31 mouse cellular contexts compared by ENCODE assay signal in genomic region chr2:49510832-49511231, GRCm38 (mm10). TPM values are rescaled to one million over a fixed set of nuclear protein-coding genes. Genes with fewer than 3 reads are reported as not detected.
DNase-seq lines count a peak whose midpoint lies in the region; ATAC-seq and TF ChIP-seq lines count a peak whose summit lies in the region.
"Had no signal": no experiment of that assay in that cellular context is flagged by ENCODE, and none has a peak within 500 bp of the region (broad histone marks: within the 10 kb centered on the region; RNA-seq: fewer than 3 reads in every experiment).

No protein-coding gene starts in this region.

- peak; percentile 35; the same call in 1 of the 2 replicates for ATAC-seq in embryonic facial prominence, embryonic 12.5 days (ENCODE audit: insufficient number of reproducible peaks, insufficient read depth, low FRiP score, low TSS enrichment)
- no peak for ATAC-seq in hindbrain, embryonic 13.5 days (ENCODE audit: low FRiP score)
- ATAC-seq in hindbrain, postnatal 0 days: no peak
- peak; percentile 42; the same call in 1 of the 2 replicates for ATAC-seq in midbrain, embryonic 15.5 days (replicated peaks)
- no peak for ATAC-seq in midbrain, embryonic 11.5 days (ENCODE audit: low FRiP score)
- ATAC-seq in neural tube, embryonic 14.5 days (ENCODE audit: low read depth): no peak
- ATAC-seq: activated CD4-positive, CD25-positive, alpha-beta regulatory T cell, adult 4 months; inflammation-experienced regulatory T-cells, adult 6 months; lung, postnatal 0 days had no signal

- H3K9ac ChIP-seq in embryonic facial prominence, embryonic 12.5 days: no peak overlapping the region
- no peak overlapping the region for H3K9ac ChIP-seq in hindbrain, embryonic 13.5 days
- H3K9ac ChIP-seq in hindbrain, postnatal 0 days (replicated peaks; ENCODE audit: low read length): no peak overlapping the region
- H3K9ac ChIP-seq in midbrain, embryonic 15.5 days: no peak overlapping the region
- no peak overlapping the region for H3K9ac ChIP-seq in midbrain, embryonic 11.5 days (ENCODE audit: low read length)
- H3K9ac ChIP-seq in neural tube, embryonic 14.5 days (replicated peaks; ENCODE audit: low read depth, low read length): no peak overlapping the region
- H3K9ac ChIP-seq: embryonic facial prominence, embryonic 15.5 days; heart, embryonic 13.5 days; limb, embryonic 15.5 days; liver, embryonic 13.5 days had no signal

- no peak for DNase-seq in embryonic facial prominence, embryonic 10.5 days (ENCODE audit: low spot score)
- no peak for DNase-seq in hindbrain, postnatal 0 days (ENCODE audit: low spot score)
- DNase-seq in midbrain, embryonic 11.5 days (ENCODE audit: low spot score, missing footprints): no peak
- no peak for DNase-seq in adrenal gland, postnatal 14 days
- DNase-seq: adrenal gland, adult 2 months; cerebellum, adult 11 months; cerebellum, adult 9-10 months; cerebellum, postnatal 36 days; gastrocnemius, postnatal 10 days; heart, postnatal 10 days; kidney, adult 18-20 months; kidney, postnatal 36 days; liver, embryonic 13.5 days; lung, adult 18-20 months; lung, postnatal 4 days; right cerebral cortex, postnatal 14 days; thymus, postnatal 4 days had no signal

- no peaks in the 10 kb centered on the region for H3K36me3 ChIP-seq in embryonic facial prominence, embryonic 12.5 days
- peaks cover 4% of the 10 kb centered on the region; the same call in 1 of the 2 replicates for H3K36me3 ChIP-seq in embryonic facial prominence, embryonic 10.5 days (replicated peaks)
- H3K36me3 ChIP-seq in hindbrain, embryonic 13.5 days: no peaks in the 10 kb centered on the region
- no peaks in the 10 kb centered on the region for H3K36me3 ChIP-seq in hindbrain, postnatal 0 days (ENCODE audit: insufficient read depth, low read length)
- no peaks in the 10 kb centered on the region for H3K36me3 ChIP-seq in midbrain, embryonic 15.5 days (replicated peaks)
- H3K36me3 ChIP-seq in midbrain, embryonic 11.5 days (ENCODE audit: control insufficient read depth, insufficient read depth, low read length): no peaks in the 10 kb centered on the region
- H3K36me3 ChIP-seq in neural tube, embryonic 14.5 days (ENCODE audit: control insufficient read depth, insufficient read depth, low read length): no peaks in the 10 kb centered on the region
- H3K36me3 ChIP-seq: embryonic facial prominence, embryonic 15.5 days; heart, embryonic 13.5 days; liver, embryonic 13.5 days had no signal

- no peak overlapping the region for H3K4me3 ChIP-seq in embryonic facial prominence, embryonic 12.5 days
- no peak overlapping the region for H3K4me3 ChIP-seq in embryonic facial prominence, embryonic 10.5 days
- no peak overlapping the region for H3K4me3 ChIP-seq in hindbrain, embryonic 13.5 days
- H3K4me3 ChIP-seq in hindbrain, postnatal 0 days (ENCODE audit: low read length): no peak overlapping the region
- H3K4me3 ChIP-seq in midbrain, embryonic 15.5 days: no peak overlapping the region
- no peak overlapping the region for H3K4me3 ChIP-seq in midbrain, embryonic 11.5 days (ENCODE audit: low read depth, low read length)
- H3K4me3 ChIP-seq in neural tube, embryonic 14.5 days (ENCODE audit: low read depth, low read length): no peak overlapping the region
- H3K4me3 ChIP-seq: embryonic facial prominence, embryonic 15.5 days; heart, embryonic 13.5 days; layer of hippocampus, adult 2 months; left cerebral cortex, adult 2 months; limb, embryonic 15.5 days; liver, embryonic 13.5 days; megakaryocyte, embryonic 14.5 days had no signal

- WGBS in embryonic facial prominence, embryonic 12.5 days: 31% methylated on average over 1 of the region's 1 CpGs
- WGBS in embryonic facial prominence, embryonic 10.5 days: 41% methylated on average over 1 of the region's 1 CpGs
- 30% methylated on average over 1 of the region's 1 CpGs for WGBS in hindbrain, embryonic 13.5 days
- 11% methylated on average over 1 of the region's 1 CpGs for WGBS in hindbrain, postnatal 0 days
- WGBS in midbrain, embryonic 15.5 days: 26% methylated on average over 1 of the region's 1 CpGs
- 64% methylated on average over 1 of the region's 1 CpGs for WGBS in midbrain, embryonic 11.5 days
- WGBS in neural tube, embryonic 14.5 days: 34% methylated on average over 1 of the region's 1 CpGs

- no peak overlapping the region for H3K4me2 ChIP-seq in embryonic facial prominence, embryonic 12.5 days (replicated peaks)
- H3K4me2 ChIP-seq in hindbrain, embryonic 13.5 days: no peak overlapping the region
- no peak overlapping the region for H3K4me2 ChIP-seq in hindbrain, postnatal 0 days (ENCODE audit: low read depth, low read length)
- H3K4me2 ChIP-seq in midbrain, embryonic 15.5 days: no peak overlapping the region
- no peak overlapping the region for H3K4me2 ChIP-seq in midbrain, embryonic 11.5 days
- H3K4me2 ChIP-seq in neural tube, embryonic 14.5 days (ENCODE audit: low read depth, low read length): no peak overlapping the region
- H3K4me2 ChIP-seq: embryonic facial prominence, embryonic 15.5 days; heart, embryonic 13.5 days; limb, embryonic 15.5 days; liver, embryonic 13.5 days had no signal

- no peaks in the 10 kb centered on the region for H3K9me3 ChIP-seq in embryonic facial prominence, embryonic 12.5 days
- H3K9me3 ChIP-seq in embryonic facial prominence, embryonic 10.5 days: no peaks in the 10 kb centered on the region
- H3K9me3 ChIP-seq in hindbrain, embryonic 13.5 days: no peaks in the 10 kb centered on the region
- H3K9me3 ChIP-seq in hindbrain, postnatal 0 days (ENCODE audit: low read length): no peaks in the 10 kb centered on the region
- H3K9me3 ChIP-seq in midbrain, embryonic 15.5 days: no peaks in the 10 kb centered on the region
- H3K9me3 ChIP-seq in midbrain, embryonic 11.5 days (ENCODE audit: control insufficient read depth, low read length): no peaks in the 10 kb centered on the region
- no peaks in the 10 kb centered on the region for H3K9me3 ChIP-seq in neural tube, embryonic 14.5 days (ENCODE audit: control insufficient read depth, low read length)
- H3K9me3 ChIP-seq: embryonic facial prominence, embryonic 15.5 days; heart, embryonic 13.5 days; limb, embryonic 15.5 days; liver, embryonic 13.5 days had no signal

- peaks cover 12% of the 10 kb centered on the region for H3K4me1 ChIP-seq in embryonic facial prominence, embryonic 12.5 days
- H3K4me1 ChIP-seq in embryonic facial prominence, embryonic 10.5 days: peaks cover 17% of the 10 kb centered on the region
- H3K4me1 ChIP-seq in hindbrain, embryonic 13.5 days (replicated peaks): peaks cover 16% of the 10 kb centered on the region
- no peaks in the 10 kb centered on the region for H3K4me1 ChIP-seq in hindbrain, postnatal 0 days (ENCODE audit: insufficient read depth, low read length)
- H3K4me1 ChIP-seq in midbrain, embryonic 15.5 days: peaks cover 13% of the 10 kb centered on the region
- no peaks in the 10 kb centered on the region for H3K4me1 ChIP-seq in midbrain, embryonic 11.5 days (ENCODE audit: control insufficient read depth, insufficient read depth, low read length)
- H3K4me1 ChIP-seq in neural tube, embryonic 14.5 days (ENCODE audit: control insufficient read depth, insufficient read depth, low read length): peaks cover 8% of the 10 kb centered on the region; the same call in 1 of the 2 replicates
- H3K4me1 ChIP-seq: liver, embryonic 13.5 days had no signal

- TF ChIP-seq CTCF in hindbrain, postnatal 0 days (IDR thresholded peaks at IDR 0.05; ENCODE audit: low read depth): no peak

- H3K27me3 ChIP-seq in embryonic facial prominence, embryonic 12.5 days: no peaks in the 10 kb centered on the region
- H3K27me3 ChIP-seq in embryonic facial prominence, embryonic 10.5 days (replicated peaks; ENCODE audit: low read depth, poor library complexity, severe bottlenecking): no peaks in the 10 kb centered on the region
- H3K27me3 ChIP-seq in hindbrain, embryonic 13.5 days: no peaks in the 10 kb centered on the region
- H3K27me3 ChIP-seq in hindbrain, postnatal 0 days (ENCODE audit: insufficient read depth, low read length): no peaks in the 10 kb centered on the region
- no peaks in the 10 kb centered on the region for H3K27me3 ChIP-seq in midbrain, embryonic 15.5 days (replicated peaks)
- H3K27me3 ChIP-seq in midbrain, embryonic 11.5 days (ENCODE audit: control insufficient read depth, insufficient read depth, low read length): no peaks in the 10 kb centered on the region
- H3K27me3 ChIP-seq in neural tube, embryonic 14.5 days (ENCODE audit: control insufficient read depth, insufficient read depth, low read length): no peaks in the 10 kb centered on the region
- H3K27me3 ChIP-seq: CH12.LX; embryonic facial prominence, embryonic 15.5 days; heart, embryonic 13.5 days; limb, embryonic 15.5 days; liver, embryonic 13.5 days; megakaryocyte, embryonic 14.5 days had no signal

- no peak overlapping the region for H3K27ac ChIP-seq in embryonic facial prominence, embryonic 12.5 days
- no peak overlapping the region for H3K27ac ChIP-seq in embryonic facial prominence, embryonic 10.5 days (replicated peaks)
- peak overlapping the region; percentile 41 for H3K27ac ChIP-seq in hindbrain, embryonic 13.5 days
- H3K27ac ChIP-seq in hindbrain, postnatal 0 days: no peak overlapping the region
- H3K27ac ChIP-seq in midbrain, embryonic 15.5 days: peak overlapping the region; percentile 34; the same call in 1 of the 2 replicates
- no peak overlapping the region for H3K27ac ChIP-seq in midbrain, embryonic 11.5 days (ENCODE audit: low read depth, low read length)
- peak overlapping the region; percentile 25; the same call in 1 of the 2 replicates for H3K27ac ChIP-seq in neural tube, embryonic 14.5 days (ENCODE audit: low read depth, low read length)
- H3K27ac ChIP-seq: embryonic facial prominence, embryonic 15.5 days; heart, embryonic 13.5 days; layer of hippocampus, adult 2 months; left cerebral cortex, adult 2 months; limb, embryonic 15.5 days; liver, embryonic 13.5 days had no signal

RNA-seq across cellular contexts. Expression of gene Epc2, which starts 59.5 kb away (rescaled TPM):
- 9.9 and 10.6 TPM in 2 replicates for polyA plus RNA-seq in embryonic facial prominence, embryonic 12.5 days (2016; fragmentation: Nextera tagmentation; extraction: Ambion mirVana)
- polyA plus RNA-seq in embryonic facial prominence, embryonic 10.5 days (2016; fragmentation: Nextera tagmentation; extraction: Ambion mirVana): 7.3 and 8.0 TPM in 2 replicates
- polyA plus RNA-seq in hindbrain, embryonic 13.5 days (2015; fragmentation: Nextera tagmentation; extraction: Ambion mirVana): 12.6 and 12.7 TPM in 2 replicates
- total RNA-seq in hindbrain, postnatal 0 days (2014; rRNA removed): 28.6 and 30.7 TPM in 2 replicates
- polyA plus RNA-seq in hindbrain, postnatal 0 days (2015; fragmentation: Nextera tagmentation; extraction: Ambion mirVana): 7.4 and 7.8 TPM in 2 replicates
- 11.1 and 12.6 TPM in 2 replicates for polyA plus RNA-seq in midbrain, embryonic 15.5 days (2015; fragmentation: Nextera tagmentation; extraction: Ambion mirVana)
- polyA plus RNA-seq in midbrain, embryonic 11.5 days (2014; fragmentation: Nextera tagmentation; extraction: Ambion mirVana): 12.2 and 14.0 TPM in 2 replicates
- polyA plus RNA-seq in neural tube, embryonic 14.5 days (2014; fragmentation: Nextera tagmentation; extraction: Ambion mirVana): 19.6 and 20.7 TPM in 2 replicates
- total RNA-seq in adrenal gland, postnatal 14 days (2021): 22.9 and 23.2 TPM in 2 replicates

Comparison
In these comparisons a context has a peak if more than half of its experiments do, and no peak if none do; other contexts are left out.
1. ATAC-seq: peak in embryonic facial prominence, embryonic 12.5 days (single experiment) and midbrain, embryonic 15.5 days (single experiment); none in hindbrain, embryonic 13.5 days (single experiment), hindbrain, postnatal 0 days (single experiment), midbrain, embryonic 11.5 days (single experiment) and neural tube, embryonic 14.5 days (single experiment).
2. H3K27ac ChIP-seq: peak in hindbrain, embryonic 13.5 days (single experiment), midbrain, embryonic 15.5 days (single experiment) and neural tube, embryonic 14.5 days (single experiment); none in embryonic facial prominence, embryonic 12.5 days (single experiment), embryonic facial prominence, embryonic 10.5 days (single experiment), hindbrain, postnatal 0 days (single experiment) and midbrain, embryonic 11.5 days (single experiment).